Mouse (Mus musculus): ENCODE results near the gene Rhob. TPM values are rescaled to one million over a fixed set of nuclear protein-coding genes. Genes with fewer than 3 reads are reported as not detected.

Rhob gene
- total and polyA plus RNA-seq, 2 experiments from 2014 or later, result 71.4 to 356 TPM

DNA sequence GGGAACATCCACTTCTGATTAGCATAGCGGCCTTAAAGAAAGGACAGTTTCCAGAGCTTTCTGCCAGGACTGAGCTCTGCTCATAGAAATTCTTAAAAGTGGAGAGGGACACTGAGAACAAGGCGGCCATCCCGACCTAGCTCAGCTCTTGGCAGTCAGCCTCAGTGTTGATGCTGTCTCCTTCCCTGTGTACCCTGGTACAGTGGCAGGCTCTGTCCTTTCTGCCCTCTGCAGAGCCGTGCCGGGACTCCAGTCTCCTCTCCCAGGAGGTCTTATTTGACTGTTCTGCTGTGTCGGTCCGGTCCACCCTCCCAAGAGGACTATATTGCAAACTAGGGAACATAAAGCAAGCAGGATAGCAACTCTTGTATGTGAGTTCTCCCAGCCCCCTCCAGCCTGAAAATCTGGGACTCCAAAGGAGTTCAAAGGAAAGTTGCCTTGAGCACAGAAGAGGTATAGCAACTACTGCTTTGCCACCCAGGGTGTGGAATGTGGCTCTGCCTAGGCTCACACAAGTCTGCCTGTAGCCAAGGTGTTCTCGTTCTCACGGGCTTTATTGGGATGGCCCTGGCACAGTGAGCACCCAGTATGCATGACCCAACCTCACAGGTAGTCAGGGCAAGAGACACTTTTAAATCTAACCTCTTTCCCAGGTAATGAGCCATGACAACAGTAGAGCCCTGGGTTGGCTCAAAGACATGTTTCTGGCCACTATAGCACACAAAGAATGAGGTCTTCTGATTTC is 36.6 kb upstream of the Rhob start:
- no peak overlapping the region for H3K9ac ChIP-seq (replicated peaks; ENCODE audit: low read length)
- WGBS, result 55% methylated on average over 9 of the region's 9 CpGs
- ATAC-seq (peak; percentile 85), DNase-seq (ENCODE audit: low spot score) (peak; percentile 31)
- H3K9me3 ChIP-seq (ENCODE audit: low read length), result no peaks in the 10 kb centered on the region
- no peaks in the 10 kb centered on the region for H3K36me3 ChIP-seq (ENCODE audit: insufficient read depth, low read length)
- H3K4me1 ChIP-seq (ENCODE audit: insufficient read depth, low read length), result 0 out of 2 replicates have a peak, but pooled peaks cover 4% of the 10 kb centered on the region
- H3K27me3 ChIP-seq (ENCODE audit: insufficient read depth, low read length), result no peaks in the 10 kb centered on the region
- H3K27ac ChIP-seq, result no peak overlapping the region
- no peak overlapping the region for H3K4me2 ChIP-seq (ENCODE audit: low read depth, low read length)
- TF ChIP-seq CTCF (IDR thresholded peaks at IDR 0.05; ENCODE audit: low read depth), result no peak
- no peak overlapping the region for H3K4me3 ChIP-seq (ENCODE audit: low read length)

DNA sequence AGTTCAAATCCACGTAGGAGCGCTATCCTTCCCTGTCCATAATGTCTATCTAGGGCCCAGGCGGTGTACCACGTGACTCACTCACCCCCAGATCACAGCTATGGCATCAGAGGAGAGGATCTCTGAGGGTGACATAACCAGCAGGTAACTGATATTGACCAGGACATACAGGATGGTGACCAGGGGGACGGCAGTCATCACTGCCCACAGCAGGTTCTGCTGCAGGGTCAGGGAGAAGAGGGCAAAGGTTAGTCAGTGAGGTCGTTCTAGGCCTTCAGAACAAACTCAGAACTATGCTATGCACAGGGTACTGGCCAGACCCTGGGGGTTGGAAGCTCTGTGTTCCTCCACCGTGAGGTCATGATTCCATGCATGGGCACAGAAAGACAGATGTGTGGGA is 35.8 kb upstream of the Rhob start:
- no peak for TF ChIP-seq CTCF (IDR thresholded peaks at IDR 0.05; ENCODE audit: low read depth)
- 80% methylated on average over 7 of the region's 7 CpGs for WGBS
- peak; percentile 49; the same call in 1 of the 2 replicates for ATAC-seq

DNA sequence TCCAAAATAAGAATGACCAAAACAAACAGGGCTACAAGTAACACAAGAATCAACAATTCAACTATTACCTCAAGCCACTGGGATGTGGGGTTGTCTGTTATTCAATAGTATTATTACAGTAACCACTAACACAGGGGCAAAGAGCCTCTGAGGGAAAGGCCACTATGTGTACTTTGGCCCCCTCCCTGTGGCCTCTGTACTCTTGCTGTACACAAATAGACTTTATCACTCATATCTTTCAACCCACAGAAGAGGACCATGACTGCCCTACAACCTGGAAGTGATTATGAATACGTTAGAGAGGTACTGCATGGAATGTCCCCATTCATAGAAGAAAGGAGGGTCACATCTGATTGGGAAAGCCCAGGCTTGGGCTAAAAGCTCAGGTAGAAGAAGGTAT is 35.1 kb upstream of the Rhob start:
- DNase-seq (ENCODE audit: low spot score), result no peak
- TF ChIP-seq CTCF (IDR thresholded peaks at IDR 0.05; ENCODE audit: low read depth), result no peak
- no peak for ATAC-seq
- Histone ChIP-seq H3K36me3 (ENCODE audit: insufficient read depth, low read length) (no peaks in the 10 kb centered on the region), H3K4me1 (ENCODE audit: insufficient read depth, low read length) (0 out of 2 replicates have a peak, but pooled peaks cover 4% of the 10 kb centered on the region), H3K27ac (no peak overlapping the region), H3K4me2 (ENCODE audit: low read depth, low read length) (no peak overlapping the region), H3K27me3 (ENCODE audit: insufficient read depth, low read length) (no peaks in the 10 kb centered on the region), H3K9ac (replicated peaks; ENCODE audit: low read length) (no peak overlapping the region), H3K4me3 (ENCODE audit: low read length) (no peak overlapping the region), H3K9me3 (ENCODE audit: low read length) (no peaks in the 10 kb centered on the region)
- 86% methylated on average over 1 of the region's 1 CpGs for WGBS

More for the DNA sequence above, 35.8 kb upstream of the Rhob start:
- H3K9me3 ChIP-seq (ENCODE audit: low read length), result no peaks in the 10 kb centered on the region
- H3K27ac ChIP-seq, result no peak overlapping the region
- 0 out of 2 replicates have a peak, but pooled peaks cover 4% of the 10 kb centered on the region for H3K4me1 ChIP-seq (ENCODE audit: insufficient read depth, low read length)
- no peak overlapping the region for H3K9ac ChIP-seq (replicated peaks; ENCODE audit: low read length)
- H3K4me3 ChIP-seq (ENCODE audit: low read length), result no peak overlapping the region
- H3K36me3 ChIP-seq (ENCODE audit: insufficient read depth, low read length), result no peaks in the 10 kb centered on the region
- H3K27me3 ChIP-seq (ENCODE audit: insufficient read depth, low read length), result no peaks in the 10 kb centered on the region
- H3K4me2 ChIP-seq (ENCODE audit: low read depth, low read length), result no peak overlapping the region
- DNase-seq (ENCODE audit: low spot score), result no peak

DNA sequence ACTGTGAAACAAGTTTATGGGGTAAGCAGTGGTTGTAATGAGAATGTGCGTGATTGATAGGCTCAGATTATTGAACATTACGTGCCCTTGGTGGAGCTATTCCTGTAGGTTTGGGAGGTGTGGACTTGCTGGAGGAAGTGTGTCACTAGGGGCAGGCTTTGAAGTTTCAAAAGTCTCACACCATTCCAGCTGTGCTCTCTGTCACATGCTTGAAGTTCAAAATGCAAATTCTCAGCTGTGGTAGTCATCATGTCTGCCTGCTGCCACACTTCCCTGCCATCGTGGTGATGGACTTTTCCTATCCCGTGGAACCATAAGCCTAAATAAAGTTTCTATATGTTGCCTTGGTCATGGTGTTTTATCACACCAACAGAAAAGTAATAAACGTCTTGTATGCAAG is 28.0 kb upstream of the Rhob start:
- TF ChIP-seq CTCF (IDR thresholded peaks at IDR 0.05; ENCODE audit: low read depth), result no peak
- no peak overlapping the region for H3K27ac ChIP-seq
- 88% methylated on average over 5 of the region's 5 CpGs for WGBS
- ATAC-seq (no peak), DNase-seq (ENCODE audit: low spot score) (no peak)
- no peak overlapping the region for H3K4me3 ChIP-seq (ENCODE audit: low read length)
- H3K9me3 ChIP-seq (ENCODE audit: low read length), result no peaks in the 10 kb centered on the region
- H3K4me1 ChIP-seq (ENCODE audit: insufficient read depth, low read length), result no peaks in the 10 kb centered on the region
- no peaks in the 10 kb centered on the region for H3K36me3 ChIP-seq (ENCODE audit: insufficient read depth, low read length)
- no peak overlapping the region for H3K4me2 ChIP-seq (ENCODE audit: low read depth, low read length)
- no peak overlapping the region for H3K9ac ChIP-seq (replicated peaks; ENCODE audit: low read length)
- H3K27me3 ChIP-seq (ENCODE audit: insufficient read depth, low read length), result no peaks in the 10 kb centered on the region

DNA sequence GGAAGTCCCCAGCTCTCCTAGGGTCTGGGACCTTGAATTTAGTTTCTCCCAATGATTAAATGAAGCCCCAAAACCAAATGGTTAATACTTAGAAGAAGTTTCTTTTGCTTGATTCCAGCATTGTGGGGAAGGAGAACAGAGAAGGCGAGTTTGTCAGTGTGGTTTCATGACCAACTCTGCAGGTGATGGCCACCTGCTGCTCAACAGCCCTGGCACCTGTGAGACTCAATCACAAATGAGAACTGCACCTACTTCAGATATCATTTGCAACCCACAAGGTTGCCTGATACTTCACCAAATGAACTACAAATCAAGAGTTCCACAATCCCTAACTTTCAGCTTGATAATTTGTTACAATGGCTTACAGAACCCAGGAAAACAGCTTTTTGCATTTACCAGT is 27.4 kb upstream of the Rhob start:
- Histone ChIP-seq H3K4me3 (ENCODE audit: low read length) (no peak overlapping the region), H3K9ac (replicated peaks; ENCODE audit: low read length) (no peak overlapping the region), H3K4me1 (ENCODE audit: insufficient read depth, low read length) (no peaks in the 10 kb centered on the region), H3K27ac (no peak overlapping the region), H3K9me3 (ENCODE audit: low read length) (no peaks in the 10 kb centered on the region), H3K4me2 (ENCODE audit: low read depth, low read length) (no peak overlapping the region), H3K36me3 (ENCODE audit: insufficient read depth, low read length) (no peaks in the 10 kb centered on the region), H3K27me3 (ENCODE audit: insufficient read depth, low read length) (no peaks in the 10 kb centered on the region)
- DNase-seq (ENCODE audit: low spot score), result no peak
- ATAC-seq, result no peak
- WGBS, result 52% methylated on average over 1 of the region's 1 CpGs
- no peak for TF ChIP-seq CTCF (IDR thresholded peaks at IDR 0.05; ENCODE audit: low read depth)

DNA sequence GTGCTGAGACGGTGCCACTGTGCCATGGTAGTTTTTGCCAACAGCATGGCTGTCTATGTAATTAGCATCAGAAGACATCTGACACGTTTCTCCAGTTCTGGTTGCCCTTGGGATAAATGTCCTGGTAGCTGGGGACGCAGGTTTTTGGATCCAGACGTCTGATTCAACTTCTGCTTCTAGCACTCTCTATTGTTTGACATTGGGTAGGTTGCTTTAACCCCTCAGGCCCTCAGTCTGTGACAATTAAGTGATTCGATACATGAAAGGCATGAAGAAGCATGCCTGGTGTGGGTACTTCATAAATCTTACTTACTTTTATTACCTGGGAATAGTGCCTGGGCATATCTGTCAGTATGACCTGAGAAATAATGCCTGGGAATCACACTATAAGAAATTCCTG is 24.3 kb upstream of the Rhob start:
- Histone ChIP-seq H3K36me3 (ENCODE audit: insufficient read depth, low read length) (no peaks in the 10 kb centered on the region), H3K27me3 (ENCODE audit: insufficient read depth, low read length) (no peaks in the 10 kb centered on the region), H3K27ac (no peak overlapping the region), H3K4me1 (ENCODE audit: insufficient read depth, low read length) (no peaks in the 10 kb centered on the region), H3K4me3 (ENCODE audit: low read length) (no peak overlapping the region), H3K4me2 (ENCODE audit: low read depth, low read length) (no peak overlapping the region), H3K9me3 (ENCODE audit: low read length) (no peaks in the 10 kb centered on the region), H3K9ac (replicated peaks; ENCODE audit: low read length) (no peak overlapping the region)
- 62% methylated on average over 5 of the region's 5 CpGs for WGBS
- ATAC-seq, result no peak
- no peak for DNase-seq (ENCODE audit: low spot score)
- no peak for TF ChIP-seq CTCF (IDR thresholded peaks at IDR 0.05; ENCODE audit: low read depth)

DNA sequence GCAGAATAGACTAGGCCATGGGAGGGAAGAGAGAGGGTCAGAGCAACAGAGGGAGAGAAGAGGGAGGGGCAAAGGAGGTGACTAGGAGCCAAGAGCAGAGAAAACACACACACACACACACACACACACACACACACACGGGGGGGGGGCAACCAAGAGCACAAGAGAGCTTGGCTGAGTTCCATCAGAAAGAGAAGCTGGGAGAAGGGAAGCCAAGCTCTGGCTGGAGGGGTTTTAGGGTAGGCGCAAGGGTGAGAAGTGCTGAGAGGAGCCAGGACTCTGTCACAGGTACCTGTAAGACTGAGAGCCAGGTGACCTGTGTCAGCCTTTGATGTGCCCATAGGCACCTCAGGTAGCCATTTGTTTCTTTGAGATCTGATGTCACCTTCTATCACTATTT is 22.9 kb upstream of the Rhob start:
- H3K4me1 ChIP-seq (ENCODE audit: insufficient read depth, low read length), result no peaks in the 10 kb centered on the region
- H3K36me3 ChIP-seq (ENCODE audit: insufficient read depth, low read length), result no peaks in the 10 kb centered on the region
- H3K27me3 ChIP-seq (ENCODE audit: insufficient read depth, low read length), result no peaks in the 10 kb centered on the region
- H3K4me3 ChIP-seq (ENCODE audit: low read length), result no peak overlapping the region
- DNase-seq (ENCODE audit: low spot score) (no peak), ATAC-seq (no peak)
- TF ChIP-seq CTCF (IDR thresholded peaks at IDR 0.05; ENCODE audit: low read depth), result no peak
- no peak overlapping the region for H3K9ac ChIP-seq (replicated peaks; ENCODE audit: low read length)
- no peak overlapping the region for H3K4me2 ChIP-seq (ENCODE audit: low read depth, low read length)
- H3K27ac ChIP-seq, result no peak overlapping the region
- H3K9me3 ChIP-seq (ENCODE audit: low read length), result no peaks in the 10 kb centered on the region
- WGBS, result 61% methylated on average over 2 of the region's 2 CpGs

Measured in hindbrain, postnatal 0 days (tissue).